Mouse (Mus musculus) hindlimb bud, embryonic 11.5 days (tissue): Measurements from ENCODE around the gene H2-Q10.
"Not testable (repeated sequence)": the region's sequence is repeated elsewhere in the genome, so short reads cannot be mapped to it uniquely, and the experiment has no call there.

Experiments
- DNase-seq: peaks from one replicate; pipeline ENCODE4 v3.0.0-alpha.2; 2012; ENCODE audit warnings: low read depth, low spot score; ENCODE audit errors: extremely low spot score

The H2-Q10 gene

DNA sequence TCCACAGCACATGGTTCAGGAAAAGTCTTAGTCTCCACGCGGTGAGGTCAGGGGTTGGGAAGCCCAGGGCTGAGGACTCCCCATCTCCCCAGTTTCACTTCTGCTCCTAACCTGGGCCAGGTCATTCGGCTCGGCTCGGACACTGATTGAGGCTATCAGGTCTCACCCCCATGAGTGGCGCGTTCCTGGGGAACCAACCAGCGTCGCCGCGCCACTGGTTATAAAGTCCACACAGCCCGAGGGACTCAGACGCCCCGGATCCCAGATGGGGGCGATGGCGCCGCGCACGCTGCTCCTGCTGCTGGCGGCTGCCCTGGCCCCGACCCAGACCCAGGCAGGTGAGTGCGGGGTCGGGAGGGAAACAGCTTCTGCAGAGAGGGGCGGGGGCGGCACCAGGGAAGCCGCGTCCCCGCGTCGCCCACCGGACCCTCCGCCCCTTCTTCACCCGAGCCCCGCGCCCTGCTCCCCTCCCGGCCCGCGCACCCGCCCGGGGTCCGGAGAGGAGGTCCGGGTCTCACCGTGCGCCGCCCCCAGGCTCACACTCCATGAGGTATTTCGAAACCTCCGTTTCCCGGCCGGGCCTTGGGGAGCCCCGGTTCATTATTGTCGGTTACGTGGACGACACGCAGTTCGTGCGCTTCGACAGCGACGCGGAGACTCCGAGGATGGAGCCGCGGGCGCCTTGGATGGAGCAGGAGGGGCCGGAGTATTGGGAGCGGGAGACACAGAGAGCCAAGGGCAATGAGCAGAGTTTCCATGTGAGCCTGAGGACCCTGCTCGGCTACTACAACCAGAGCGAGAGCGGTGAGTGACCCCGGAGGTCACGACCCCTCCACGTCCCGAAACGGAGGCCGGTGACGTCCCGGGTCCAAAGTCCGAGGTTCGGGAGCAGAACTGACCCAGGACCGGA, at the start of gene H2-Q10:
Gene H2-Q10 (plus strand): TSS at position 248 of the 910 bp plus-strand sequence.
- no peak for DNase-seq

DNA sequence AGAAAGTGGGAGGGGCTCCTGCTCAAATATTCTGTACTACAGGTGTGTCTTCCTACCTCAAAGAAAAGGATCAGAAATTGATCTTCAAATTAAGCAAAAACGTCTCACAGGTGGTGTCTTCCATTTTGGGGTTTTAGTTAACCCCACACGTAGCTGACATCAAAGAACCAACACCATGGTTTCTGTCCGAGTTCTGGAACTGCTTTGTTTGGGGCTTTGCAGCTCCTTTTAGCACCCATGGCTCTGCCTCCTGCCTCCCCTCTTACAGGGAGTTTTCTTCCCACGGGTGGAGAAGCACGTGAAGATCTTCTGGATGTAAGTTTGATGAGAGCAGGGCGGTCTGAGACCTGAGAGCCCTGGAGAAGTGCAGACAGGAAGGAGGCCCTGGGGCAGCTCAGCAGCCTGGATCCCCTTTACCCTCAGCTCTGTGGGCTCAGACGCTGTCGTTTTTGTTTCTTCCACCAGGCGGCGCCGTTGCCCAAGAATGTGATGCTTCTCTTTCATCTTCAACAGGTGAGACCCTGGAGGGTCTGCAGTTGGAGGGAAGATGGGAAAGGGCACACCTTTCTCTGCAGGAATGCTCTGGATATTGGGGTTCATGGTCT, 49.6 kb upstream of the H2-Q10 start:
- DNase-seq: not testable (repeated sequence)

DNA sequence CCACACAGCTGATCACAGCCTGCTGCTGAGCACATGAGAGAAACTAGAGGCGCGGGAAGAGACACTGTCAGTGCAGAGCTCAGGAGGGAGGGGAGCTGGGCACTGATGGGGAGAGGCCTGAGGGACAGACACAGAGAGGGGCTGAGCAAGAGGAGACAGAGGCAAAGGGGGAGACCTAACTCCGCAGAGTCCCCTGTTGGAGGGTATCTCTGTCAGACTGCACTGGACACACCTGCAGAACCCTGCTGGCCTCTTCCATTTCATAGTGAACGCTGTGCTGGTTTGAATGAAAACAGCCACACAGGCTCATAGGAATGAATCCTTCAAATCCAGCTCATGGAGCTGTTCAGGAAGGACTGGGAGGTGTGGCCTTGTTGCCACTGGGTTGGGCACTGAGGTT, 48.6 kb upstream of the H2-Q10 start:
- DNase-seq: not testable (repeated sequence)

DNA sequence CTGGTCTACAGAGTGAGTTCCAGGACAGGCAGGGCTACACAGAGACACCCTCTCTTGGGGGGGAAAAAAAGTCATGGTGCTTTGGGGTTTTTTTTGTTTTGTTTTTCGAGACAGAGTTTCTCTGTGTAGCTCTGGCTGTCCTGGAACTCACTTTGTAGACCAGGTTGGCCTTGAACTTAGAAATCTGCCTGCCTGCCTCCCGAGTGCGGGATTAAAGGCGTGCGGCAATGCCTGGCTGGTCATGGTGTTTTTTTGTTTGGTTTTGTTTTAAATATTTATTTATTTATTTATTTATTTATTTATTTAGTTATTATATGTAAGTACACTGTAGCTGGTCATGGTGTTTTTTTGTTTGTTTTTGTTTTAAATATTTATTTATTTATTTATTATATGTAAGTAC, 47.5 kb upstream of the H2-Q10 start:
- not testable (repeated sequence) for DNase-seq

DNA sequence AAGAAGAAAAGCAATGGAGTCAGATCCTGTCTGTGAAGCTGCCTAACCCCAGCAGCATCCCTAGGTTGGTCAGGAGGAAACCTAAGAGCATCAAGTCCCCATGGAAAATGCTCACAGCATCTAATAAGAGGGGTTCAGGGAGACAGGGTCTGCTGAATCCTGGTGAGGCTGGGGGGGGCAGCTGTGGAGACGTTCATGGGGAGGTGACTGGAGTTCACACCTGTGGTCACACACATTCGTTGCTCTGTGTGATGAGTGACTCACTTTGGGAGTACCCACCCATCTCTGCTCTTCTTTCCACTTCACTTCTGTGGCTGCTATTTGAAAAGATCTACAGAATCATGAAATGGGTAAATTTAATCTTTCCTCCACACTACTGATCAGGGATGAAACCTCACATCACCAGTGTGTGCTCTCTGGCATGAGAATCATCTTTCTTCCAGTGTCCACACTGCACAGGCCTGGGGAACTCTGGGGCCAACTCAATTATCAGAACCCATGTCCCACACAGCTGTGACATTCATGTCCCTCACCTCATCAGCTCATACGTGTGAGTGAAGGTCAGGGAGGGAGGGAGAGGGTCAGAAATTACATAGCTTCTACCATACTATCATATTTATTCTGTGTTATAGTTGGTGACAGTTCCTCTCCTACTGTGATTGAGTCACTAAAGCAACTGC, 46.6 kb upstream of the H2-Q10 start:
- not testable (repeated sequence) for DNase-seq

DNA sequence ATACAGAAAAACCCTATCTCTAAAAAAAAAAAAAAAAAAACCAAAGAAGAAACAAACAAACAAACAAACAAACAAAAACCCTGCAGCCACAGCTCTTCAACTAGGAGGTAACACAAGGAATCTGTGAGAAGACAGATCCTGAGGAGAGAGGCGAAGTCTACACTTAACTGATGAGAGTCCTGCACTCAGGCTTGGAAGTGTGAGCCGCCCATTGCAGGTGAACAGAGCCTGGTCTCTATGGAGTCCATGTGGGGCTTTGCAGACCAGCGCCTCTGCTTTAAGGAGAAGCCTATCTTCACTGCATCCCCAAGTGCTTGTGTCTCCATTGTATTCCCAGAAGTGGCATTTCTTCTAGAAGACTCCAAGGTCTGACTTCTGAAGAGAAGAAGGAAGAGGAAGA, 45.8 kb upstream of the H2-Q10 start:
- not testable (repeated sequence) for DNase-seq

DNA sequence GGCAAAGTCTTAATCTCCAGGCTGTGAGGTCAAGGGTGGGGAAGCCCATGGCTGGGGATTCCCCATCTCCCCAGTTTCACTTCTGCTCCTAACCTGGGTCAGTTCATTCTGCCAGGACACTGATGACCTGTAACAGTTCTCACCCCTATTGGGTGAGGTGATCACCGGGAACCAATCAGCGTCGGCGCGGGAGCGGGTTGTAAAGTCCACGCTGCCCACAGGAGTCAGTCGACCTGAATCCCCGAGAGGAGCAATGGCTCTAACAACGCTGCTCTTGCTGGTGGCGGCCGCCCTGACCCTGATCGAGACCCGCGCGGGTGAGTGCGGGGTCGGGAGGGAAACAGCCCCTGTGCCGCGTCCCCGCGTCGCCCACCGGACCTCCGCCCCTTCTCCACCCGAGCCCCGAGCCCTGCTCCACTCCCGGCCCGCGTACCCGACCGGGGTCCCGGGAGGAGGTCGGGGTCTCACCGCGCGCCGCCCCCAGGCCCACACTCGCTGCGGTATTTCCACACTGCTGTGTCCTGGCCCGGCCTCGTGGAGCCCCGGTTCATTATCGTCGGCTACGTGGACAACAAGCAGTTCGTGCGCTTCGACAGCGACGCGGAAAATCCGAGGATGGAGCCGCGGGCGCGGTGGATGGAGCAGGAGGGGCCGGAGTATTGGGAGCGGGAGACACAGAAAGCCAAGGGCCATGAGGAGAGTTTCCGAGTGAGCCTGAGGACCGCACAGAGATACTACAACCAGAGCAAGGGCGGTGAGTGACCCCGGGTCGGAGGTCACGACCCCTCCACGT, 45.1 kb upstream of the H2-Q10 start, which contains the start of gene H2-Q6:
Gene H2-Q6 (plus strand): TSS at position 227 of the 793 bp plus-strand sequence.
- not testable (repeated sequence) for DNase-seq

DNA sequence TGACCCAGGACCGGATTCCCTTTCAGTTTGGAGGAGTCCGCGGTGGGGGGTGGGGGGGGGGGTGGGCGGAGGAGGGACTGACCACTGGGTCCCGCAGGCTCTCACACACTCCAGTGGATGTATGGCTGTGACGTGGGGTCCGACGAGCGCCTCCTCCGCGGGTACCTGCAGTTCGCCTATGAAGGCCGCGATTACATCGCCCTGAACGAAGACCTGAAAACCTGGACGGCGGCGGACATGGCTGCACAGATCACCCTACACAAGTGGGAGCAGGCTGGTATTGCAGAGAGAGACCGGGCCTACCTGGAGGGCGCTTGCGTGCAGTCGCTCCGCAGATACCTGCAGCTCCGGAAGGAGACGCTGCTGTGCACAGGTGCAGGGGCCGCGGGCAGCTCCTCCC, 44.4 kb upstream of the H2-Q10 start:
- not testable (repeated sequence) for DNase-seq

DNA sequence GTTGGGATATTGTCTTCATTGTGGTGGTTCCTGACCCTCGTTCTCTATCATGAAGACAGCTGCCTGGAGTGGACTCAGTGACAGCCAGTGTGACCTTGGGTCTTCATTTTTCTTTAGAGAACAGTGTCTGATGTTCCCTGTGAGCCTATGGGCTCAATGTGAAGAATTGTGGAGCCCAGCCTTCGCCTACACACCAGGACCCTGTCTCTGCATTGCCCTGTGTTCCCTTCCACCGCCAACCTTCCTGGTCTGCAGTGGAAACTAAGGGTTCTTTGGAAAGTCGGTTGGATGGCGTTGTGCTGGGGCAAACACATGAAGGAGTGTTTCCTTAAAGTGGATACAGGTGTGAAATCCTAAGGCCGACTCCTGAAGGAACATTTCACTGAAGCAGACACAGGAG, 41.0 kb upstream of the H2-Q10 start:
- DNase-seq: not testable (repeated sequence)

DNA sequence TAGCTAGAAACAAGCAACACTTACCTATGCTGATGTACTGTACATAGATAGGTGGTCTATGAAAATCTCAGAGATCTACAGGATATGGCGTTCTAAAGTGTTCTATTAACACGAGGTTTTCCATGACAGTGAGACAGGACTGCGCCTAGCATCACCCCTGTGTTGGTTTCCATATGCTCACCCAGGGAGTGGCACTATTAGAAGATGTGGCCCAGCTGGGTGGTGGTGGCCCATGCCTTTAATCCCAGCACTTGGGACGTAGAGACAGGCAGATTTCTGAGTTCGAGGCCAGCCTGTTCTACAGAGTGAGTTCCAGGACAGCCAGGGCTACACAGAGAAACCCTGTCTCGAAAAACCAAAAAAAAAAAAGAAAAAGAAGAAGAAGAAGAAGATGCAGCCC, 39.2 kb upstream of the H2-Q10 start:
- not testable (repeated sequence) for DNase-seq

DNA sequence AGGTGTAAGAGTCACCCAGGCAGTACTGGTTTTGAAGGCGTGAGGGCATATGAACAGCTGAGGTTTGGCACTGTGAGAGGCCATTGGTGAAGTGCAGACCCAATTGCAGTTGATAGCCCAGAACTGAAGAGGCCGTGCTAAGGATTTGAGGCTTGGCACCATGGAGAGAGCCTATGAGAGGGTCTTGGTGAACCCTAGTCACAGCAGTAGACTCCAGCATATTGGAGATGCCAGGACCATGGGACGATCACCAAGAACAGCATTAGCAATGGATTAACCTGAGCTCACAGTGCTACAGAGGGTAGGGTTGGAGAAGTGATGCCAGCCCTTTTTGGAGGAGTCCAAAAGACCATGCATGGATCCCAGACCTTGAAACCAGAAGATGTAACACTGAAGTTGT, 37.7 kb upstream of the H2-Q10 start:
- DNase-seq: not testable (repeated sequence)

DNA sequence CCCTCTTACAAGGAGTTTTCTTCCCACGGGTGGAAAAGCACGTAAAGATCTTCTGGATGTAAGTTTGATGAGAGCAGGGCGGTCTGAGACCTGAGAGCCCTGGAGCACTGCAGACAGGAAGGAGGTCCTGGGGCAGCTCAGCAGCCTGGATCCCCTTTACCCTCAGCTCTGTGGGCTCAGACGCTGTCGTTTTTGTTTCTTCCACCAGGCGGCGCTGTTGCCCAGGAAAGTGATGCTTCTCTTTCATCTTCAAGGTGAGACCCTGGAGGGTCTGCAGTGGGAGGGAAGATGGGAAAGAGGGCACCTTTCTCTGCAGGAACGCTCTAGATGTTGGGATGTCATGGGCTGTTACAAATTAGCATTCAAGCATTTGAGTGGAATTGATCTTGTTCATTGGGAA, 35.1 kb upstream of the H2-Q10 start:
- DNase-seq: not testable (repeated sequence)

DNA sequence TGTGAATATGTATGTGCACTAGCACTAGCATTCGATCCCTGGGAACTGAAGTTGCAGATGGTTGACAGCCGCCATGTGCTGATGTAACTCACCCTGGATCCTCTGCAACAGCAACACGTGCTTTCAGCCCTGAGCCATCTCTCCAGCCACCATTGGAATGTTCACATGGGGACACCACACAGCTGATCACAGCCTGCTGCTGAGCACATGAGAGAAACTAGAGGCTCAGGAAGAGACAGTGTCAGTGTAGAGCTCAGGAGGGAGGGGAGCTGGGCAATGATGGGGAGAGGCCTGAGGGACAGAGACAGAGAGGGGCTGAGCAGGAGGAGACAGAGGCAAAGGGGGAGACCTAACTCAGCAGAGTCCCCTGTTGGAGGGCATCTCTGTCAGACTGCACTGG, 34.3 kb upstream of the H2-Q10 start:
- not testable (repeated sequence) for DNase-seq

DNA sequence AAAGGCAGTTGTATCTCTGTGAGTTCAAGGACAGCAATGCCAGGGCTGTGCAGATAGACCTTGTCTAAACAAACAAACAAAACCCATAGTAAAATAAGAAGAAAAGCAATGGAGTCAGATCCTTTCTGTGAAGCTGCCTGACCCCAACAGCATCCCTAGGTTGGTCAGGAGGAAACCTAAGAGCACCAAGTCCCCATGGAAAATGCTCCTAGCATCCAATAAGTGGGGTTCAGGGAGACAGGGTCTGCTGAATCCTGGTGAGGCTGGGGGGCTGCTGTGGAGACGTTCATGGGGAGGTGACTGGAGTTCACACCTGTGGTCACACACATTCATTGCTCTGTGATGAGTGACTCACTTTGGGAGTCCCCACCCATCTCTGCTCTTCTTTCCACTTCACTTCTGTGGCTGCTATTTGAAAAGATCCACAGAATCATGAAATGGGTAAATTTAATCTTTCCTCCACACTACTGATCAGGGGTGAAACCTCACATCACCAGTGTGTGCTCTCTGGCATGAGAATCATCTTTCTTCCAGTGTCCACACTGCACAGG, 32.4 kb upstream of the H2-Q10 start:
- DNase-seq: not testable (repeated sequence)

DNA sequence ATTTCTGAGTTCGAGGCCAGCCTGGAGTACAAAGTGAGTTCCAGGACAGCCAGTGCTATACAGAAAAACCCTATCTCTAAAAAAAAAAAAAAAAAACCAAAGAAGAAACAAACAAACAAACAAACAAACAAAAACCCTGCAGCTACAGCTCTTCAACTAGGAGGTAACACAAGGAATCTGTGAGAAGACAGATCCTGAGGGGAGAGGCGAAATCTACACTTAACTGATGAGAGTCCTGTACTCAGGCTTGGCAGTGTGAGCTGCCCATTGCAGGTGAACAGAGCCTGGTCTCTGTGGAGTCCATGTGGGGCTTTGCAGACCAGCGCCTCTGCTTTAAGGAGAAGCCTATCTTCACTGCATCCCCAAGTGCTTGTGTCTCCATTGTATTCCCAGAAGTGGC, 31.5 kb upstream of the H2-Q10 start:
- DNase-seq: not testable (repeated sequence)

DNA sequence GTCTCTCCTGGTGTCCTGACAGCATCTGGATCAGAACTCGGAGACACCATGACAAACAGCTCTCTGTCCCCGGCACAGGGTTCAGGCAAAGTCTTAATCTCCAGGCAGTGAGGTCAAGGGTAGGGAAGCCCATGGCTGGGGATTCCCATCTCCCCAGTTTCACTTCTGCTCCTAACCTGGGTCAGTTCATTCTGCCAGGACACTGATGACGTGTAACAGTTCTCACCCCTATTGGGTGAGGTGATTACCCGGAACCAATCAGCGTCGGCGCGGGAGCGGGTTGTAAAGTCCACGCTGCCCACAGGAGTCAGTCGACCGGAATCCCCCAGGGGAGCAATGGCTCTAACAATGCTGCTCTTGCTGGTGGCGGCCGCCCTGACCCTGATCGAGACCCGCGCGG, 31.0 kb upstream of the H2-Q10 start, which contains the start of gene H2-Q7:
Gene H2-Q7 (plus strand): TSS at position 271 of the 400 bp plus-strand sequence.
- not testable (repeated sequence) for DNase-seq

DNA sequence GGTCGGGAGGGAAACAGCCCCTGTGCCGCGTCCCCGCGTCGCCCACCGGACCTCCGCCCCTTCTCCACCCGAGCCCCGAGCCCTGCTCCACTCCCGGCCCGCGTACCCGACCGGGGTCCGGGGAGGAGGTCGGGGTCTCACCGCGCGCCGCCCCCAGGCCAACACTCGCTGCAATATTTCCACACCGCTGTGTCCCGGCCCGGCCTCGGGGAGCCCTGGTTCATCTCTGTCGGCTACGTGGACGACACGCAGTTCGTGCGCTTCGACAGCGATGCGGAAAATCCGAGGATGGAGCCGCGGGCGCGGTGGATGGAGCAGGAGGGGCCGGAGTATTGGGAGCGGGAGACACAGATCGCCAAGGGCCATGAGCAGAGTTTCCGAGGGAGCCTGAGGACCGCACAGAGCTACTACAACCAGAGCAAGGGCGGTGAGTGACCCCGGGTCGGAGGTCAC, 30.6 kb upstream of the H2-Q10 start:
- not testable (repeated sequence) for DNase-seq

DNA sequence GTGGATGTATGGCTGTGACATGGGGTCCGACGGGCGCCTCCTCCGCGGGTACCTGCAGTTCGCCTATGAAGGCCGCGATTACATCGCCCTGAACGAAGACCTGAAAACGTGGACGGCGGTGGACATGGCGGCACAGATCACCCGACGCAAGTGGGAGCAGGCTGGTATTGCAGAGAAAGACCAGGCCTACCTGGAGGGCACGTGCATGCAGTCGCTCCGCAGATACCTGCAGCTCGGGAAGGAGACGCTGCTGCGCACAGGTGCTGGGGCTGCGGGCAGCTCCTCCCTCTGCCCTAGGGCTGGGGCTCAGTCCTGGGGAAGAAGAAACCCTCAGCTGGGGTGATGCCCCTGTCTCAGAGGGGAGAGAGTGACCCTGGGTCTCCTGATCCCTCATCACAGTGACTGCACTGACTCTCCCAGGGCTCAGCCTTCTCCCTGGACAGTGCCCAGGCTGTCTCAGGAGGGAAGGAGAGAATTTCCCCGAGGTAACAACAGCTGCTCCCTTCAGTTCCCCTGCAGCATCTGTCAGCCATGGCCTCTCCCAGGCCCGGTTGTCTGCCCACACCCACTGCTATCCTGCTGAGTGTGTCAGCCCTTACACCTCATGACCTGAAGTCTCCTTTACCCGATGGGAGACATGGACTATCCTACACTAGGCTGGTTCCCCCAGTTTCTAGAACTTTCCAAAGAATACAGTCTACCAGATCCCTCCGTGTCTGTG, 29.8 kb upstream of the H2-Q10 start:
- not testable (repeated sequence) for DNase-seq

DNA sequence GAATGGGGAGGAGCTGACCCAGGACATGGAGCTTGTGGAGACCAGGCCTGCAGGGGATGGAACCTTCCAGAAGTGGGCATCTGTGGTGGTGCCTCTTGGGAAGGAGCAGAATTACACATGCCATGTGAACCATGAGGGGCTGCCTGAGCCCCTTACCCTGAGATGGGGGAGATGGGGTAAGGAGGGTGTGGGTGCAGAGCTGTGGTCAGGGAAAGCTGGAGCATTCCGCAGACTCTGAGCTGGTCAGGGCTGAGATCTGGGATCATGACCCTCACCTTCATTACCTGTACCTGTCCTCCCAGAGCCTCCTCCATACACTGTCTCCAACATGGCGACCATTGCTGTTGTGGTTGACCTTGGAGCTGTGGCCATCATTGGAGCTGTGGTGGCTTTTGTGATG, 27.5 kb upstream of the H2-Q10 start:
- DNase-seq: not testable (repeated sequence)
